ENCODE assay signal across 21 mouse cellular contexts in the genomic region with DNA sequence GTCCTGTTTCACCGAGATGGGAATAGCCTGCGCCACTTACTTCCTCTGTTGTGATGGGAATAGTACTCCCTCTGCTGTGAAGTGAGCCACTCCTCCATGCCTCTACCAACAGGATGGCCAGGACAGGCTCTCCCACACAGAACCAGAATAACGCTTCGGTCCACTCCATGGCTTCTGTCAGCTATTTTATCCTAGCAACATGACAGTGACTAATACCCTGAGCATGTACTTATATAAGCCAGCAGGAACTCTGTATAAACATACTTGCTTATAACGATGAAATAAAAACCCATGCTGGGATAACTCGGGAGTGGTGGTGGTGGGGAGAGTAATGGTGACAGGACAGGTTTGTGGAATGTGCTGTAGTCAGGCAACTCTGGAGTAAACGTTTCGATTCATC. TPM values are rescaled to one million over a fixed set of nuclear protein-coding genes. Genes with fewer than 3 reads are reported as not detected.
A peak's percentile ranks its signal among the peaks of the same experiment; 100 is the strongest.
DNase-seq lines count a peak whose midpoint lies in the region; ATAC-seq and TF ChIP-seq lines count a peak whose summit lies in the region.
"Had no signal": no experiment of that assay in that cellular context is flagged by ENCODE, and none has a peak within 500 bp of the region (broad histone marks: within the 10 kb centered on the region; RNA-seq: fewer than 3 reads in every experiment).

No protein-coding gene starts in this region.

- H3K4me1 ChIP-seq in hindbrain, embryonic 13.5 days (replicated peaks): 0 out of 2 replicates have a peak, but pooled peaks cover 2% of the 10 kb centered on the region
- H3K4me1 ChIP-seq in hindbrain, embryonic 14.5 days (replicated peaks; ENCODE audit: control insufficient read depth, insufficient read depth, low read length): no peaks in the 10 kb centered on the region
- H3K4me1 ChIP-seq in lung, postnatal 0 days (ENCODE audit: insufficient read depth, low read depth, low read length): no peaks in the 10 kb centered on the region
- H3K4me1 ChIP-seq: forebrain, embryonic 12.5 days had no signal

- 75% methylated on average over 8 of the region's 8 CpGs for WGBS in hindbrain, embryonic 13.5 days
- 80% methylated on average over 8 of the region's 8 CpGs for WGBS in hindbrain, embryonic 14.5 days
- 41% methylated on average over 8 of the region's 8 CpGs for WGBS in lung, postnatal 0 days

- H3K9me3 ChIP-seq in hindbrain, embryonic 13.5 days: no peaks in the 10 kb centered on the region
- H3K9me3 ChIP-seq in hindbrain, embryonic 14.5 days (ENCODE audit: control insufficient read depth, low read length): no peaks in the 10 kb centered on the region
- H3K9me3 ChIP-seq in lung, postnatal 0 days (ENCODE audit: low read length): no peaks in the 10 kb centered on the region
- H3K9me3 ChIP-seq: embryonic facial prominence, embryonic 15.5 days; forebrain, embryonic 12.5 days; G1E; heart, embryonic 10.5 days had no signal

- DNase-seq in hindbrain, embryonic 14.5 days (ENCODE audit: low spot score): no peak
- no peak for DNase-seq in lung, postnatal 0 days (ENCODE audit: low spot score)
- no peak for DNase-seq in lung, postnatal 10 days
- DNase-seq in brain, adult 2 months (ENCODE audit: low read depth, low spot score): peak; percentile 52
- DNase-seq in telencephalon, adult 2 months (ENCODE audit: low read depth, low spot score): peak; percentile 41
- no peak for DNase-seq in gastrocnemius, postnatal 14 days
- DNase-seq: adrenal gland, postnatal 14 days; cerebellum, adult 9-10 months; gastrocnemius, postnatal 25 days; heart, postnatal 36 days; liver; lung, adult 2 months; thymus, postnatal 36 days had no signal

- no peak overlapping the region for H3K4me3 ChIP-seq in hindbrain, embryonic 13.5 days
- no peak overlapping the region for H3K4me3 ChIP-seq in hindbrain, embryonic 14.5 days (replicated peaks; ENCODE audit: low read length)
- H3K4me3 ChIP-seq in lung, postnatal 0 days (ENCODE audit: low read depth, low read length): no peak overlapping the region
- H3K4me3 ChIP-seq: embryonic facial prominence, embryonic 15.5 days; forebrain, embryonic 12.5 days; heart, embryonic 10.5 days; layer of hippocampus, adult 2 months had no signal

- ATAC-seq in hindbrain, embryonic 13.5 days (ENCODE audit: low FRiP score): no peak
- no peak for ATAC-seq in hindbrain, embryonic 14.5 days (ENCODE audit: low FRiP score)
- ATAC-seq in lung, postnatal 0 days: peak; percentile 12; the same call in 1 of the 2 replicates

- TF ChIP-seq CTCF in lung, postnatal 0 days (IDR thresholded peaks at IDR 0.05): no peak

- H3K9ac ChIP-seq in hindbrain, embryonic 13.5 days: peak overlapping the region; percentile 26; the same call in 1 of the 2 replicates
- H3K9ac ChIP-seq in hindbrain, embryonic 14.5 days: no peak overlapping the region
- no peak overlapping the region for H3K9ac ChIP-seq in lung, postnatal 0 days (replicated peaks; ENCODE audit: low read depth)
- H3K9ac ChIP-seq: embryonic facial prominence, embryonic 15.5 days; forebrain, embryonic 12.5 days had no signal

- no peaks in the 10 kb centered on the region for H3K27me3 ChIP-seq in hindbrain, embryonic 13.5 days
- H3K27me3 ChIP-seq in hindbrain, embryonic 14.5 days (ENCODE audit: control insufficient read depth, insufficient read depth, low read length): no peaks in the 10 kb centered on the region
- no peaks in the 10 kb centered on the region for H3K27me3 ChIP-seq in lung, postnatal 0 days (replicated peaks; ENCODE audit: insufficient read depth, low read length)
- H3K27me3 ChIP-seq: embryonic facial prominence, embryonic 15.5 days had no signal

- no peak overlapping the region for H3K4me2 ChIP-seq in hindbrain, embryonic 13.5 days
- H3K4me2 ChIP-seq in hindbrain, embryonic 14.5 days (replicated peaks): no peak overlapping the region
- H3K4me2 ChIP-seq in lung, postnatal 0 days (replicated peaks; ENCODE audit: low read depth, low read length): no peak overlapping the region
- H3K4me2 ChIP-seq: forebrain, embryonic 12.5 days had no signal

- no peak for TF ChIP-seq EP300 in lung, postnatal 0 days (IDR thresholded peaks at IDR 0.05)

- H3K27ac ChIP-seq in hindbrain, embryonic 13.5 days: no peak overlapping the region
- no peak overlapping the region for H3K27ac ChIP-seq in hindbrain, embryonic 14.5 days
- H3K27ac ChIP-seq in lung, postnatal 0 days (ENCODE audit: low read length): no peak overlapping the region
- H3K27ac ChIP-seq: embryonic facial prominence, embryonic 15.5 days; forebrain, embryonic 12.5 days; heart, embryonic 10.5 days; layer of hippocampus, adult 2 months had no signal

- intact Hi-C loops in gastrocnemius, postnatal 14 days (cut with DNase I; ENCODE audit: low total_unique reads): loop anchor here (10.0 kb wide), 1 partner anchor 171 kb away; no protein-coding TSS in a partner anchor

- no peaks in the 10 kb centered on the region for H3K36me3 ChIP-seq in hindbrain, embryonic 13.5 days
- H3K36me3 ChIP-seq in hindbrain, embryonic 14.5 days (replicated peaks; ENCODE audit: control insufficient read depth, insufficient read depth): no peaks in the 10 kb centered on the region
- no peaks in the 10 kb centered on the region for H3K36me3 ChIP-seq in lung, postnatal 0 days (ENCODE audit: insufficient read depth, low read length)
- H3K36me3 ChIP-seq: embryonic facial prominence, embryonic 15.5 days; forebrain, embryonic 12.5 days; G1E; heart, embryonic 10.5 days had no signal

RNA-seq across cellular contexts. Expression of a gene that starts 7.6 kb away (rescaled TPM):
- polyA plus RNA-seq in hindbrain, embryonic 13.5 days (2015; fragmentation: Nextera tagmentation; extraction: Ambion mirVana): 0.04 and 0.18 TPM in 2 replicates
- 0.16 TPM in 1 of 2 replicates, not detected in the other for polyA plus RNA-seq in hindbrain, embryonic 14.5 days (2014; fragmentation: Nextera tagmentation; extraction: Ambion mirVana)
- polyA plus RNA-seq in lung, postnatal 0 days (2015; fragmentation: Nextera tagmentation; extraction: Ambion mirVana): 0.04 and 0.05 TPM in 2 replicates
- total RNA-seq in gastrocnemius, postnatal 14 days (2021): not detected
- total RNA-seq: adrenal gland, postnatal 14 days; gastrocnemius, postnatal 25 days; heart, postnatal 36 days; layer of hippocampus, adult 2 months; left cerebral cortex, adult 8-10 months had no signal
- polyA plus RNA-seq: G1E; lung, adult 2 months; small intestine, adult 2 months had no signal

RNA-seq across cellular contexts. Expression of a gene that starts 41.7 kb away (rescaled TPM):
- 38.4 and 39.4 TPM in 2 replicates for polyA plus RNA-seq in hindbrain, embryonic 13.5 days (2015; fragmentation: Nextera tagmentation; extraction: Ambion mirVana)
- polyA plus RNA-seq in hindbrain, embryonic 14.5 days (2014; fragmentation: Nextera tagmentation; extraction: Ambion mirVana): 31.3 and 38.4 TPM in 2 replicates
- 20.4 and 22.8 TPM in 2 replicates for polyA plus RNA-seq in lung, postnatal 0 days (2015; fragmentation: Nextera tagmentation; extraction: Ambion mirVana)
- total RNA-seq in gastrocnemius, postnatal 14 days (2021): 10 to 100 TPM; 80.4 to 84.6 TPM

RNA-seq across cellular contexts. Expression of a gene that starts 51.7 kb away (rescaled TPM):
- polyA plus RNA-seq in hindbrain, embryonic 13.5 days (2015; fragmentation: Nextera tagmentation; extraction: Ambion mirVana): 10.5 and 11.8 TPM in 2 replicates
- polyA plus RNA-seq in hindbrain, embryonic 14.5 days (2014; fragmentation: Nextera tagmentation; extraction: Ambion mirVana): 8.2 and 9.2 TPM in 2 replicates
- polyA plus RNA-seq in lung, postnatal 0 days (2015; fragmentation: Nextera tagmentation; extraction: Ambion mirVana): 19.6 and 20.8 TPM in 2 replicates
- total RNA-seq in gastrocnemius, postnatal 14 days (2021): 1 to 10 TPM; 3.6 to 7.3 TPM
- total RNA-seq: G1E had no signal
- polyA plus RNA-seq: G1E had no signal

Comparison
In these comparisons a context has a peak if more than half of its experiments do, and no peak if none do; other contexts are left out.
1. DNase-seq: peak in brain, adult 2 months (single experiment) and telencephalon, adult 2 months (single experiment); none in hindbrain, embryonic 14.5 days (single experiment), lung, postnatal 0 days (single experiment), lung, postnatal 10 days (single experiment) and gastrocnemius, postnatal 14 days (single experiment).